Mouse (Mus musculus) forebrain, embryonic 16.5 days (tissue): ENCODE measurements around the gene Ctcf. TPM values are rescaled to one million over a fixed set of nuclear protein-coding genes. Genes with fewer than 3 reads are reported as not detected.
A peak's percentile ranks its signal among the peaks of the same experiment; 100 is the strongest.

Experiments
- microRNA counts: library from miRNA; unstranded; fragments of <30 nt; microRNA quantifications from one replicate; lab custom pipeline; 2016
- microRNA-seq: library from miRNA; unstranded; fragments of <30 nt; microRNA quantifications from one replicate; pipeline ENCODE4, GENCODE M21; 2017
- polyA plus RNA-seq: library from polyadenylated mRNA; unstranded; fragments of >200 nt; fragmentation: Nextera tagmentation; extraction: Ambion mirVana; gene quantifications from 2 replicates; pipeline ENCODE4 v1.2.1, GENCODE M21; 2015

Gene Ctcf
- polyA plus RNA-seq, 1 experiment from 2014 or later = 137 TPM

MicroRNAs within 50 kb of the gene (microRNA counts, 519-probe panel; counts per million panel counts)
- microRNA mmu-miR-1966 (lab: Ali Mortazavi, UCI) = 2,454 counts per million, percentile 59 among the panel's probes with 10 or more counts

Small RNA genes within 50 kb of the gene (microRNA-seq; reads per million reads assigned to microRNA genes)
- gene Mir1966 = not detected

Other genes starting within 250 kb of the Ctcf start
- gene Kctd19, start 223.1 kb upstream of the Ctcf start, polyA plus RNA-seq = not detected in 2 replicates
- 0.37 and 0.80 TPM in 2 replicates for gene Lrrc36, start 223.0 kb upstream of the Ctcf start, polyA plus RNA-seq
- 28.9 and 56.5 TPM in 2 replicates for gene Tppp3, start 165.0 kb upstream of the Ctcf start, polyA plus RNA-seq
- gene Zdhhc1, start 139.7 kb upstream of the Ctcf start, polyA plus RNA-seq = 26.3 and 33.3 TPM in 2 replicates
- gene Hsd11b2, start 117.8 kb upstream of the Ctcf start, polyA plus RNA-seq = 0.35 and 0.48 TPM in 2 replicates
- 193 and 203 TPM in 2 replicates for gene Atp6v0d1, start 70.5 kb upstream of the Ctcf start, polyA plus RNA-seq
- 31.6 and 33.4 TPM in 2 replicates for gene Ripor1, start 31.3 kb upstream of the Ctcf start, polyA plus RNA-seq
- gene Agrp, start 825 bp downstream of the Ctcf start, polyA plus RNA-seq = 0.67 and 0.91 TPM in 2 replicates
- gene Carmil2, start 49.7 kb downstream of the Ctcf start, polyA plus RNA-seq = 9.5 and 12.7 TPM in 2 replicates
- gene Acd, start 64.5 kb downstream of the Ctcf start, polyA plus RNA-seq = 105 and 106 TPM in 2 replicates
- 45.4 and 50.0 TPM in 2 replicates for gene Pard6a, start 64.6 kb downstream of the Ctcf start, polyA plus RNA-seq
- 0.22 and 0.32 TPM in 2 replicates for gene 4933405L10Rik, start 71.1 kb downstream of the Ctcf start, polyA plus RNA-seq
- gene Enkd1, start 71.6 kb downstream of the Ctcf start, polyA plus RNA-seq = 16.3 and 19.6 TPM in 2 replicates
- gene Gfod2, start 122.1 kb downstream of the Ctcf start, polyA plus RNA-seq = 74.2 and 83.3 TPM in 2 replicates
- gene Ranbp10, start 190.8 kb downstream of the Ctcf start, polyA plus RNA-seq = 11.3 and 13.1 TPM in 2 replicates
- gene Tsnaxip1, start 191.2 kb downstream of the Ctcf start, polyA plus RNA-seq = 0.67 and 0.93 TPM in 2 replicates
- gene Cenpt, start 216.7 kb downstream of the Ctcf start, polyA plus RNA-seq = 66.0 and 69.8 TPM in 2 replicates
- gene Thap11, start 218.6 kb downstream of the Ctcf start, polyA plus RNA-seq = 63.8 and 69.2 TPM in 2 replicates
- gene Nutf2, start 224.0 kb downstream of the Ctcf start, polyA plus RNA-seq = 172 and 176 TPM in 2 replicates
- 59.8 and 65.1 TPM in 2 replicates for gene Edc4, start 244.3 kb downstream of the Ctcf start, polyA plus RNA-seq